Mouse (Mus musculus): ENCODE data around the gene Taok3. TPM values are rescaled to one million over a fixed set of nuclear protein-coding genes. Genes with fewer than 3 reads are reported as not detected.

Taok3 gene
- polyA plus RNA-seq, 1 experiment, result 11.1 TPM

DNA sequence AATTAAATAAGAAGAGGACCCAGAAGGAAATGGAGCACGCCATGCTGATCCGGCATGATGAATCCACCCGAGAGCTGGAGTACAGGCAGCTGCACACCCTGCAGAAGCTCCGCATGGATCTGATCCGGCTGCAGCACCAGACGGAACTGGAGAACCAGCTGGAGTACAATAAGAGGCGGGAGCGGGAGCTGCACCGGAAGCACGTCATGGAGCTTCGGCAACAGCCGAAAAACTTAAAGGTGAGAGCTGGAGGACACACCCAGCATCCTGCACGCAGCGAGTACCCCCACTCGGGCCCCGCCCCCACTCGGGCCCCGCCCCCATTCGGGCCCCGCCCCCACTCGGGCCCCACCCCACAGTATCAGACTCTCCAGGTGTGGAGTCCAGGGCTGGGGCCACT, 143.6 kb downstream of the Taok3 start:
- H3K4me3 ChIP-seq (ENCODE audit: insufficient read depth, low read depth, low read length), result no peak overlapping the region
- no peaks in the 10 kb centered on the region for H3K4me1 ChIP-seq (ENCODE audit: control insufficient read depth, insufficient read depth, low read length)
- peaks cover 4% of the 10 kb centered on the region for H3K36me3 ChIP-seq (ENCODE audit: control insufficient read depth, insufficient read depth, low read length)
- no peak overlapping the region for H3K27ac ChIP-seq (ENCODE audit: insufficient read depth, low read depth, low read length)
- no peaks in the 10 kb centered on the region for H3K27me3 ChIP-seq (replicated peaks; ENCODE audit: control insufficient read depth, insufficient read depth, low read length)
- 85% methylated on average over 21 of the region's 21 CpGs for WGBS
- no peak for DNase-seq
- TF ChIP-seq POLR2A (IDR thresholded peaks at IDR 0.05; ENCODE audit: low read depth, low read length), result no peak
- no peak for TF ChIP-seq CTCF (conservative IDR thresholded peaks at IDR 0.05; ENCODE audit: insufficient read depth, insufficient read length, low read depth, low read length)

DNA sequence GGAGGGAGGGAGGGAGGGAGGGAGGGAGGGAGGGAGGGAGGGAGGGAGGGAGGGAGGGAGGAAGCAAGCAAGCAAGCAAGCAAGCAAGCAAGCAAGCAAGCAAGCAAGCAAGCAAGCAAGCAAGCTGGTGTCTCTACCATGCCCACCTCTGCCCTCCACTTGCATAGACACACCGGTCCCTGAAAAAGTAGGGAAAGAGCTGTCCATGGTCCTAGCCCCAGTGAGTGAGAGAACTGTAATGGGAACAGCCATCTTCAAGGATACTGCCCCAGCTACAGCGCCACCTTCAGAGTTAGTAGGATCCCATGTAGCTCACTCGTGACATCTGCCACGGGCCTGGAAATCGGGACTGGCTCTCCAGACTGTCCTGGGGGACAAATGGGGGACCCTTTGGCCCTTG, 144.8 kb downstream of the Taok3 start:
- WGBS, result 68% methylated on average over 5 of the region's 5 CpGs

DNA sequence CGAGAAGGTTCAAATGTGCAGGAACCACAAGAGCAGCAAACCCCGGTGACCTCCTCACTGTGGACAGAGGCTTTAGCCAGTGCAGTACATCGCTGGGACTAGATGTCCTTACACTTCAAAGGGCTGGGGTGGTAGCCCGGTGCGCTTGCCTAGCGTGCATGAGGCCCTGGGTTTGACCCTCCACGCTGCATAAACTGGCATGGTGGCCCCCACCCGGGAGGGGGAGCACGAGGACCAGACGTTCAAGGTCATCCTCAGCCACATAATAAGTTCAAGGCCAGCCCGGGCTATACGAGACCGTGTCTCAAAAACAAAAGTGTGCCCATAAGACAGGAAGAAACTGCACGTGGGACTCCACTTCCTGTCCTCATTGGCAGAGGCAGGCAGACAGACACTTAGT, 148.0 kb downstream of the Taok3 start:
- DNase-seq, result no peak
- 68% methylated on average over 14 of the region's 14 CpGs for WGBS

More for the DNA sequence above, 144.8 kb downstream of the Taok3 start:
- Histone ChIP-seq H3K4me3 (ENCODE audit: insufficient read depth, low read depth, low read length) (no peak overlapping the region), H3K4me1 (ENCODE audit: control insufficient read depth, insufficient read depth, low read length) (no peaks in the 10 kb centered on the region), H3K36me3 (ENCODE audit: control insufficient read depth, insufficient read depth, low read length) (peaks cover 4% of the 10 kb centered on the region), H3K27me3 (replicated peaks; ENCODE audit: control insufficient read depth, insufficient read depth, low read length) (no peaks in the 10 kb centered on the region), H3K27ac (ENCODE audit: insufficient read depth, low read depth, low read length) (no peak overlapping the region)
- no peak for DNase-seq
- TF ChIP-seq POLR2A (IDR thresholded peaks at IDR 0.05; ENCODE audit: low read depth, low read length) (no peak), CTCF (conservative IDR thresholded peaks at IDR 0.05; ENCODE audit: insufficient read depth, insufficient read length, low read depth, low read length) (no peak)

DNA sequence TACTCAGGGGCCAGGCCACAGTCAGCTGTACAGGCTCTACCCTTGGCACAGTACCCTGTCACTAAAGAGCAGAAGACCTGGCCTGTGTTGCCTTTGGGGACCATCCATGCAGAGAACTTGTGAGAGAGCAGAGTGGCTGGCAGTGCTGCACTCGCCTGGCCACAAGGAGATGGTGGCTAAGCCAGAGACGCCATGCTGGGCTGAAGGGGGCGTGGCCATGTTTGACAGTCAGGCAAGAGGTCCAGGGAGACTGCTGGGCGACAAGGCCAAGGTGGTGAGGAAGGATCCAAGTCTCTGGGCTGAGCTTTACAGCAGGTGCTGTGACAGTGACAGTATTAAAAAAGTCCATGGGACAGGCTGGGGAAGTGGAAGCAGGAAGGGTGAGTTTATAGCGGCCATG, 148.8 kb downstream of the Taok3 start:
- no peak overlapping the region for H3K27ac ChIP-seq (ENCODE audit: insufficient read depth, low read depth, low read length)
- no peak overlapping the region for H3K4me3 ChIP-seq (ENCODE audit: insufficient read depth, low read depth, low read length)
- WGBS, result 71% methylated on average over 5 of the region's 5 CpGs
- H3K36me3 ChIP-seq (ENCODE audit: control insufficient read depth, insufficient read depth, low read length), result peaks cover 2% of the 10 kb centered on the region
- TF ChIP-seq POLR2A (IDR thresholded peaks at IDR 0.05; ENCODE audit: low read depth, low read length) (no peak), CTCF (conservative IDR thresholded peaks at IDR 0.05; ENCODE audit: insufficient read depth, insufficient read length, low read depth, low read length) (no peak)
- H3K4me1 ChIP-seq (ENCODE audit: control insufficient read depth, insufficient read depth, low read length), result no peaks in the 10 kb centered on the region
- no peaks in the 10 kb centered on the region for H3K27me3 ChIP-seq (replicated peaks; ENCODE audit: control insufficient read depth, insufficient read depth, low read length)
- DNase-seq, result no peak

More for the DNA sequence above, 148.0 kb downstream of the Taok3 start:
- no peaks in the 10 kb centered on the region for H3K27me3 ChIP-seq (replicated peaks; ENCODE audit: control insufficient read depth, insufficient read depth, low read length)
- H3K4me3 ChIP-seq (ENCODE audit: insufficient read depth, low read depth, low read length), result no peak overlapping the region
- no peak overlapping the region for H3K27ac ChIP-seq (ENCODE audit: insufficient read depth, low read depth, low read length)
- peaks cover 4% of the 10 kb centered on the region for H3K36me3 ChIP-seq (ENCODE audit: control insufficient read depth, insufficient read depth, low read length)
- H3K4me1 ChIP-seq (ENCODE audit: control insufficient read depth, insufficient read depth, low read length), result no peaks in the 10 kb centered on the region
- TF ChIP-seq CTCF (conservative IDR thresholded peaks at IDR 0.05; ENCODE audit: insufficient read depth, insufficient read length, low read depth, low read length) (no peak), POLR2A (IDR thresholded peaks at IDR 0.05; ENCODE audit: low read depth, low read length) (no peak)

DNA sequence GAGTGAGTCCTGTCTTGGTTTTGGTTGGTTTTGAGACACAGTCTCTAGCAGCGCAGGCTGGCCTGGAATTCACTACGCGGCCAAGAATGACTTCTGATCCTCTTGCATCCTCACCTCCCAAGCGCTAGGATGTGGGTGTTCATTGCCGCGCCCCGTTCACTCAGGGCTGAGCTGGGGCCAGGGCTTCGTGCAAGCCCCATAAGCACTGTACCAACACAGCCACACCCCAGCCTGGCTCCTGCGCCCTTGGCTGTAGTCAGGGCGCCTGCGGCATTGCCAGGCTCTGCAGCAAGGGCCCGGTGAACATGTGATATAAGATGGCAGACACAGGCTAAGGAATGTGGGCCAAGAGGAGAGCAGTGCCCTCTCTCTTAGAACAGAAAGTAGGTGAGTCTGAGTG, 149.5 kb downstream of the Taok3 start:
- Histone ChIP-seq H3K4me1 (ENCODE audit: control insufficient read depth, insufficient read depth, low read length) (no peaks in the 10 kb centered on the region), H3K27ac (ENCODE audit: insufficient read depth, low read depth, low read length) (no peak overlapping the region), H3K4me3 (ENCODE audit: insufficient read depth, low read depth, low read length) (no peak overlapping the region), H3K27me3 (replicated peaks; ENCODE audit: control insufficient read depth, insufficient read depth, low read length) (no peaks in the 10 kb centered on the region), H3K36me3 (ENCODE audit: control insufficient read depth, insufficient read depth, low read length) (no peaks in the 10 kb centered on the region)
- TF ChIP-seq CTCF (conservative IDR thresholded peaks at IDR 0.05; ENCODE audit: insufficient read depth, insufficient read length, low read depth, low read length) (no peak), POLR2A (IDR thresholded peaks at IDR 0.05; ENCODE audit: low read depth, low read length) (no peak)
- 95% methylated on average over 12 of the region's 12 CpGs for WGBS
- no peak for DNase-seq

DNA sequence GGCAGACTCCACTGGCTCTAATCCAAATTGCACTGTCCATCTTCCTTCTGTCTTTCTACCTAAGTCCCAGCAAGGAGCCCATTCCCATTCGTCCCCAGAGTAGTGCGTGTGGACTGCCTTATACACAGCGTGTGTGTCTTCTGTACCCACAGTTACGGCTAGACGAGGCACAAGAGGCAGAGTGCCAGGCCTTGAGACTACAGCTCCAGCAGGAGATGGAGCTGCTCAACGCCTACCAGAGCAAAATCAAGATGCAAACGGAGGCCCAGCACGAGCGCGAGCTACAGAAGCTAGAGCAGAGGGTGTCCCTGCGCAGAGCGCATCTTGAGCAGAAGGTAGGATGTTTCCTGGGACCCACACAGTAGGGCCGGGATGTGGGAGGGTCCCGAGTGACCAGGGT, 152.0 kb downstream of the Taok3 start:
- no peak overlapping the region for H3K4me3 ChIP-seq (ENCODE audit: insufficient read depth, low read depth, low read length)
- WGBS, result 93% methylated on average over 14 of the region's 14 CpGs
- H3K27me3 ChIP-seq (replicated peaks; ENCODE audit: control insufficient read depth, insufficient read depth, low read length), result no peaks in the 10 kb centered on the region
- H3K27ac ChIP-seq (ENCODE audit: insufficient read depth, low read depth, low read length), result no peak overlapping the region
- H3K4me1 ChIP-seq (ENCODE audit: control insufficient read depth, insufficient read depth, low read length), result no peaks in the 10 kb centered on the region
- no peaks in the 10 kb centered on the region for H3K36me3 ChIP-seq (ENCODE audit: control insufficient read depth, insufficient read depth, low read length)
- TF ChIP-seq POLR2A (IDR thresholded peaks at IDR 0.05; ENCODE audit: low read depth, low read length) (no peak), CTCF (conservative IDR thresholded peaks at IDR 0.05; ENCODE audit: insufficient read depth, insufficient read length, low read depth, low read length) (no peak)
- no peak for DNase-seq

DNA sequence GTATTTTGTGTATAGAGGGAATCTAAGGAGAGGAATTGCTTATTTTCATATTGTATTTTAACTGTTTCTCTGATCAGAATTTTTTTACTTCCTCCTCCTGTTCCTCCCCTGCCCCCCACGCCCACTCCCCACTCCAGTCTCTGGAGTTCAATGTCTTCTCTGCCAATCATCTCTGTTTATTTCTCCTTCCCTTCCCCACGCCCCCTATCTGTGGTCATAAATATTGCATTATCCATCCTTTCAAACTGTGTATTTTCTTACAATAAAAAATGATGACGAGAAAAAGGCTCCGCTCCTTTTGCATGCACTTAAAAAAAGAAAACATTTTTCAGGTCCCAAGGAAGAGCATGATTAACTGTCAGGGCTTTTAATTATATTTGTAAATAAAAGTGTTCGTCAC, 154.9 kb downstream of the Taok3 start:
- Histone ChIP-seq H3K36me3 (ENCODE audit: control insufficient read depth, insufficient read depth, low read length) (no peaks in the 10 kb centered on the region), H3K27ac (ENCODE audit: insufficient read depth, low read depth, low read length) (no peak overlapping the region), H3K4me3 (ENCODE audit: insufficient read depth, low read depth, low read length) (no peak overlapping the region), H3K4me1 (ENCODE audit: control insufficient read depth, insufficient read depth, low read length) (peaks cover 7% of the 10 kb centered on the region; the same call in 1 of the 2 replicates), H3K27me3 (replicated peaks; ENCODE audit: control insufficient read depth, insufficient read depth, low read length) (no peaks in the 10 kb centered on the region)
- DNase-seq, result no peak
- WGBS, result 62% methylated on average over 5 of the region's 5 CpGs
- no peak for TF ChIP-seq POLR2A (IDR thresholded peaks at IDR 0.05; ENCODE audit: low read depth, low read length)
- TF ChIP-seq CTCF (conservative IDR thresholded peaks at IDR 0.05; ENCODE audit: insufficient read depth, insufficient read length, low read depth, low read length), result 0 out of 2 replicates have a peak, but pooled peaks have one; percentile 1

Measured in kidney, adult 2 months (tissue).